Mouse (Mus musculus) lung, adult 18-20 months (tissue): ENCODE data around the gene Olfr1325.
"Not testable (repeated sequence)": the region's sequence is repeated elsewhere in the genome, so short reads cannot be mapped to it uniquely, and the experiment has no call there.

Source experiments
- DNase-seq, 2 experiments: peaks; one replicate each; pipeline ENCODE4 v3.0.0; 2022; ENCODE audit warnings: mixed read lengths in 2 of 2

Gene Olfr1325

DNA sequence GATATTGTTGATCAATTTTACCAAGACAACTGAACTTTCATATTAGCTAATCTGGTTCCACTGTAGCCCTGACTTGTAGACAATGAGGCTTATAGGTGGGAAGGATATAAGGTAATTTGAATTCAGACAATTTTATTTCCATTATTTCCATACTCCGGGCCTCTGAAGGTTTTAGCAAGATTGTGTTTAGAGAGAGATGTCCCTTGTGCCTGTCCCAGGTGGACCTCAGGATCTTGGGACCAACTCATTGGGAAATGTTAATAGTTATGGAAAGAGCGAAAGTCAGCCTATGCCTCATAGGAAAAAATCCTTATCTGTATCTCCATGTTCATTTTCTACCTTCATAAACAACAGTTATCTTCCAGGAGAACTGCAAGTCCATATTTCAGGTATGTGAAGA lies at the start of gene Olfr1325:
TSS of gene Olfr1325 (plus strand) at position 301 of the 400 bp plus-strand sequence.
- DNase-seq, result no peak

GRCm38 (mm10) chrX:74574788-74575187 lies 17.7 kb upstream of the Olfr1325 start, which contains the start of gene Olfr1326-ps1:
Olfr1326-ps1 (minus strand) TSS chrX:74574888.
- no peak for DNase-seq

- peak in 1 of 2 experiments; percentile 8 for DNase-seq
These were observed 53.2 kb downstream of the Olfr1325 start, which contains the start of gene Gm5640 for GRCm38 (mm10) chrX:74645466-74646323. Gm5640 (minus strand) TSS chrX:74645635.

DNA sequence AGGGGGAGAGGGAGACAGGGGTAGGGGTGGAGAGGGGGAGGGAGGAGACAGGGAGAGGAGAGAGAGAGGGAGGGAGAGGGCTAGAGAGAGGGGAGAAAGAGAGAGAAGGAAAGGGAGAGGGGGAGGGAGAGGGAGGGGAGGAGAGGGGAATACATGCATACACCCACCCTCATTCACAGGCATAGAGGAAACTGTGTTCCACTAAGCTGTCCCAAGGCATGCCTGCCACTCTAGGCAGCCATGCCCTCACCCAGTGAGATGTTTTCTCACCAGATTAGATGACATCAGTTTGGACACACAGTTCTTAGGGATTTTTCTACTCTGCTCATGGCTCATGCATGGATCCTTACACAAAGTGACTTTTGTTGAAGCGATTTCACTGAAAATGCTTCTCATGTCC lies 53.9 kb downstream of the Olfr1325 start:
- DNase-seq, result not testable (repeated sequence)
